Mouse (Mus musculus) brain, adult 2 months (tissue): ENCODE measurements around the gene Il1r1.
"Not testable (repeated sequence)": the region's sequence is repeated elsewhere in the genome, so short reads cannot be mapped to it uniquely, and the experiment has no call there.

Source experiments
- DNase-seq: peaks from one replicate; pipeline ENCODE4 v3.0.0; 2011; ENCODE audit warnings: low read depth, low spot score

Gene Il1r1

GRCm38 (mm10) chr1:40271052-40271451 lies 46.2 kb downstream of the Il1r1 start:
- DNase-seq: no peak

GRCm38 (mm10) chr1:40271486-40272055 lies 46.7 kb downstream of the Il1r1 start:
- DNase-seq: no peak

GRCm38 (mm10) chr1:40272204-40272603 lies 47.3 kb downstream of the Il1r1 start:
- no peak for DNase-seq

GRCm38 (mm10) chr1:40273491-40273890 lies 48.6 kb downstream of the Il1r1 start:
- DNase-seq: no peak

- no peak for DNase-seq
These were observed 50.6 kb downstream of the Il1r1 start for GRCm38 (mm10) chr1:40275285-40276013.

- DNase-seq: no peak
These were observed 53.1 kb downstream of the Il1r1 start for GRCm38 (mm10) chr1:40277944-40278343.

GRCm38 (mm10) chr1:40278720-40279119 lies 53.8 kb downstream of the Il1r1 start:
- DNase-seq: no peak

- no peak for DNase-seq
These were observed 54.4 kb downstream of the Il1r1 start for GRCm38 (mm10) chr1:40279182-40279743.

GRCm38 (mm10) chr1:40281950-40282349 lies 57.1 kb downstream of the Il1r1 start:
- DNase-seq: no peak

- DNase-seq: peak; percentile 31
These were observed 57.5 kb downstream of the Il1r1 start for GRCm38 (mm10) chr1:40282394-40282793.

GRCm38 (mm10) chr1:40283995-40284394 lies 59.1 kb downstream of the Il1r1 start:
- DNase-seq: no peak

- no peak for DNase-seq
These were observed 65.8 kb downstream of the Il1r1 start for GRCm38 (mm10) chr1:40290489-40291255.

- DNase-seq: no peak
These were observed 67.4 kb downstream of the Il1r1 start for GRCm38 (mm10) chr1:40292231-40292630.

- no peak for DNase-seq
These were observed 69.0 kb downstream of the Il1r1 start for GRCm38 (mm10) chr1:40293891-40294290.

GRCm38 (mm10) chr1:40294824-40295223 lies 69.9 kb downstream of the Il1r1 start:
- DNase-seq: no peak

GRCm38 (mm10) chr1:40298053-40298452 lies 73.2 kb downstream of the Il1r1 start:
- DNase-seq: no peak

- no peak for DNase-seq
These were observed 78.4 kb downstream of the Il1r1 start for GRCm38 (mm10) chr1:40303179-40303866.

GRCm38 (mm10) chr1:40304321-40304720 lies 79.4 kb downstream of the Il1r1 start:
- not testable (repeated sequence) for DNase-seq

GRCm38 (mm10) chr1:40306111-40306510 lies 81.2 kb downstream of the Il1r1 start:
- no peak for DNase-seq

- no peak for DNase-seq
These were observed 86.2 kb downstream of the Il1r1 start for GRCm38 (mm10) chr1:40311123-40311522.

GRCm38 (mm10) chr1:40311625-40312024 lies 86.7 kb downstream of the Il1r1 start:
- DNase-seq: no peak

- DNase-seq: peak; percentile 39
These were observed 89.1 kb downstream of the Il1r1 start for GRCm38 (mm10) chr1:40314016-40314415.
